Mouse (Mus musculus): ENCODE results near the gene Fndc7. TPM values are rescaled to one million over a fixed set of nuclear protein-coding genes. Genes with fewer than 3 reads are reported as not detected.
"Not testable (repeated sequence)": the region's sequence is repeated elsewhere in the genome, so short reads cannot be mapped to it uniquely, and the experiment has no call there.

The Fndc7 gene
- polyA plus RNA-seq, 1 experiment = 1.7 TPM

DNA sequence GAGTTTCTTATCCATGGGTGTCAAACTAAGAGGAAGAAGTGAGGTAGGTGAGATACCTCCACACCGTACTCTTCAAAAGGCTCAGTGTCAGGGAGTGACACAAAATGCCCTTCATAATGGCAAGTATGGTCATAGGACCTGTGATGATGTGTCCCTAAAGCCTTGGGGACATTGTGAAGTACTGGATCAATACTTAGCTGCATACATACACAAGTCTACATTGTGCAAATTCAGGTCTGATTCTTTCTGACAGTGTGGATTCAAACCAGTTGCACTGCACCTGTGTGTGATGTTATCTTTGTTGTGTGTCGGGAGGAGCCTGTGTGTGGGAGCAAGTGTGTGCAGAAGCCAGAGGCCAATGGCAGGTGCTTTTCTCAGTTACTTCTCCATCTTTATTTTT lies 38.7 kb downstream of the Fndc7 start:
- TF ChIP-seq POLR2A (IDR thresholded peaks at IDR 0.05; ENCODE audit: borderline replicate concordance, extremely low read depth, low read depth, low read length) = no peak
- TF ChIP-seq CTCF (IDR thresholded peaks at IDR 0.05; ENCODE audit: insufficient read depth, low read length) = no peak
- 85% methylated on average over 2 of the region's 2 CpGs for WGBS
- DNase-seq = no peak
- H3K4me1 ChIP-seq (ENCODE audit: control insufficient read depth, insufficient read depth, low read length) = peaks cover 3% of the 10 kb centered on the region; the same call in 1 of the 2 replicates
- H3K4me3 ChIP-seq (replicated peaks; ENCODE audit: extremely low read depth, low read depth, low read length) = no peak overlapping the region

DNA sequence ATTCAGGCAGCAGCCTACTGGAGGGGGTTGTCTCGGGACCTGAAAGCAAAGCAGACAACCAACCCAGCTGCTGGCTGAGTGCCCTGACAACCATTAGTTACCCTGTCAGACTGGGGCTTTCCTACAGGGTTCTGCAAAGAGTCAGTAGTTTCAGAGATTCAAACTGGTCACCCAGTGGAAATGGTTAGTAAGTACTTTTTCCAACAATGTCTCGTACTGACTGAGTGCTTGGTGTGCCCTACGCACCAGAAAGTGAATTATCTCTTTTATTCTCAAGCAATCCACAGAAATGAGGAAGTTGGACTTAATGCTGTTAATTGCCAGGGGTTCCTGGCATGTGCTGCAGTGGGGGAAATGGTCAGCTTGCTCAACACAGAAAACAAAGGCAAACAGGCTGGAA lies 39.3 kb downstream of the Fndc7 start:
- DNase-seq = no peak
- Histone ChIP-seq H3K4me3 (replicated peaks; ENCODE audit: extremely low read depth, low read depth, low read length) (no peak overlapping the region), H3K4me1 (ENCODE audit: control insufficient read depth, insufficient read depth, low read length) (no peaks in the 10 kb centered on the region; the same call in 1 of the 2 replicates)
- no peak for TF ChIP-seq POLR2A (IDR thresholded peaks at IDR 0.05; ENCODE audit: borderline replicate concordance, extremely low read depth, low read depth, low read length)
- TF ChIP-seq CTCF (IDR thresholded peaks at IDR 0.05; ENCODE audit: insufficient read depth, low read length) = no peak
- WGBS = 26% methylated on average over 3 of the region's 3 CpGs

DNA sequence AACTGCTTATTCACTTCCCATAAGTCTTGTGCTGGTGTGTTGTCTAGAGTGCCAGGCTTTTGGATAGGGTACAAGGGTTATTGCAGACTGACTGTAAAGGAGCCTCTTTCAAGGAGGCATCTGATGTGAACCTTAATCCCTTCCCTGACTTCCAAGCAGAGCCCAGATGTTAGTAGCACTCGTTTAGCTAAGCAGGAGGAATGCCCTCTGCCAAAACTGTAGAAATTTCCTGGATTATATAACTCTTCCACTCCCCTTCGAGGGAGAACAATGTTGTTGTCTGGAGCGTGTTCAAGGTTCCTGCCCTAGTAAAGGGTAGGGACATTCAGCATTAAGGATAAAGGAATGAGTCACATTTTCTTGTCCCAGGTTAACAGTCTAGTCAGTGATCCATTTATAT lies 43.2 kb downstream of the Fndc7 start:
- no peaks in the 10 kb centered on the region; the same call in 1 of the 2 replicates for H3K4me1 ChIP-seq (ENCODE audit: control insufficient read depth, insufficient read depth, low read length)
- DNase-seq = no peak
- TF ChIP-seq CTCF (IDR thresholded peaks at IDR 0.05; ENCODE audit: insufficient read depth, low read length) (no peak), POLR2A (IDR thresholded peaks at IDR 0.05; ENCODE audit: borderline replicate concordance, extremely low read depth, low read depth, low read length) (no peak)
- 39% methylated on average over 3 of the region's 3 CpGs for WGBS
- H3K4me3 ChIP-seq (replicated peaks; ENCODE audit: extremely low read depth, low read depth, low read length) = no peak overlapping the region

GRCm38 (mm10) chr3:108844521-108844920 lies 45.3 kb downstream of the Fndc7 start:
- Histone ChIP-seq H3K4me1 (ENCODE audit: control insufficient read depth, insufficient read depth, low read length) (no peaks in the 10 kb centered on the region; the same call in 1 of the 2 replicates), H3K4me3 (replicated peaks; ENCODE audit: extremely low read depth, low read depth, low read length) (no peak overlapping the region)
- WGBS = 74% methylated on average over 5 of the region's 5 CpGs
- TF ChIP-seq CTCF (IDR thresholded peaks at IDR 0.05; ENCODE audit: insufficient read depth, low read length) = no peak
- no peak for DNase-seq

DNA sequence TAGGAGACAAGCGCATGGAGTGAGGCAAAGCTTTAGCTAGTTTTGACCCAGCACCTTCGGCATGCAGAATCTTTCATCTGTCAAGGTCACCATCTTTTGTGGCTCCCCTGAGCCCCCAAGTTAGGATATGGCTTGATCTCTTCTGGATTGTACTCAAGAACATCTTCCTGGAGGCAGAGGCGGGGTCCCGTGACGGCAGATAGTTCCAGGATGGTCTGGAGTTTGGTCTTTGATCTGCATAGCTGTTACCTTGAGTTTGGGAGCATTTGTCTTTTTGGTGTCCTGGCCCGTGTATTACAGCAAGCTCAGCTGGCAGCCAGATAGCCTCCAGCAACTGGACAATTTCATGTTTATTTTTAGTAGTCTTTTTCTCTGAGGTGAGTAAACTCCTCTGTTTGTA lies 45.8 kb downstream of the Fndc7 start:
- TF ChIP-seq CTCF (IDR thresholded peaks at IDR 0.05; ENCODE audit: insufficient read depth, low read length) (no peak), POLR2A (IDR thresholded peaks at IDR 0.05; ENCODE audit: borderline replicate concordance, extremely low read depth, low read depth, low read length) (no peak)
- 83% methylated on average over 6 of the region's 6 CpGs for WGBS
- Histone ChIP-seq H3K4me1 (ENCODE audit: control insufficient read depth, insufficient read depth, low read length) (peaks cover 2% of the 10 kb centered on the region), H3K4me3 (replicated peaks; ENCODE audit: extremely low read depth, low read depth, low read length) (no peak overlapping the region)
- DNase-seq = no peak

- no peak for DNase-seq
- WGBS = 52% methylated on average over 4 of the region's 4 CpGs
- Histone ChIP-seq H3K4me1 (ENCODE audit: control insufficient read depth, insufficient read depth, low read length) (peaks cover 12% of the 10 kb centered on the region), H3K4me3 (replicated peaks; ENCODE audit: extremely low read depth, low read depth, low read length) (no peak overlapping the region)
- no peak for TF ChIP-seq POLR2A (IDR thresholded peaks at IDR 0.05; ENCODE audit: borderline replicate concordance, extremely low read depth, low read depth, low read length)
- no peak for TF ChIP-seq CTCF (IDR thresholded peaks at IDR 0.05; ENCODE audit: insufficient read depth, low read length)
These were observed 49.1 kb downstream of the Fndc7 start for GRCm38 (mm10) chr3:108840716-108841054.

DNA sequence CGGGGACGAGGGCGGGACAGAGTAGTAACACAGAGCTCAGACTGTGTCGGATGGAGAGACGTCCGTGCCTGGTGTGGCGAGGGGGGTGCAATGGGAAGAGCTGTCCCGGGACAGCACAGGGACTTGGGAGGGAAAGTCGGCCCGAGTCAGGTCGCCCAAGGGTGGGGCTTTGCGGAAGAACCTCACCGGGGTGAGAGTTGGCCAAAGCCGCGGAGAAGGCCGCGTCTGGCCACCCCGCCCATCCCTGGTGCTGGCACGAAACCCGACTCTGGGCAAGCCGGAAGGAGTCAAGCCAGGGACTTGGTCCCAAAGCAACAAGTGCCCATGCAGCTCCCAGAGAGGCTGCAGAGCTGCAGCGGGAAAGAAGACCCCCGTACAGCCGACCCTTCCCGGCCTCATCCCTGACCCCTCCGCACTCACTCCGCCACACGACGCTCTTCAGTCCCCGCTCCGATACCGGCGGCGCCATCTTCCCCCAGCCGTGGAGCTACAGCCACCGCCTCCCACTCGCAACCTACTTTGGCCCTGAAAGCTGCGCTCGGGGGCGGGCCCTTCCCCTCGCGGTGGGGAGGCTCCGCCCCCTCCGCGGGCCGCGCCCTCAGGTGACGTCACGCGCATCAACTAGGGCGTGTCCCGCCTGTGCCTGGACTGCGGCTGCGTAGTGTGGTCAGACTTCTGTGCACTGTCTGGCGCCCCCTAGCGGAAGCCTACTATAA lies 49.6 kb downstream of the Fndc7 start, which contains the start of gene Stxbp3:
TSS of gene Stxbp3 (minus strand) at position 527 of the 716 bp plus-strand sequence.
- peaks cover 12% of the 10 kb centered on the region for H3K4me1 ChIP-seq (ENCODE audit: control insufficient read depth, insufficient read depth, low read length)
- WGBS = under 1% methylated on average over 56 of the region's 56 CpGs
- TF ChIP-seq POLR2A (IDR thresholded peaks at IDR 0.05; ENCODE audit: borderline replicate concordance, extremely low read depth, low read depth, low read length) (peak; percentile 77; the same call in 1 of the 2 replicates), CTCF (IDR thresholded peaks at IDR 0.05; ENCODE audit: insufficient read depth, low read length) (peak; percentile 89)
- H3K4me3 ChIP-seq (replicated peaks; ENCODE audit: extremely low read depth, low read depth, low read length) = peak within 1 kb of the TSS; percentile 80
- DNase-seq = peak; percentile 99

- DNase-seq = no peak
- WGBS = under 1% methylated on average over 8 of the region's 8 CpGs
These were observed 50.2 kb downstream of the Fndc7 start for GRCm38 (mm10) chr3:108839647-108839999.

DNA sequence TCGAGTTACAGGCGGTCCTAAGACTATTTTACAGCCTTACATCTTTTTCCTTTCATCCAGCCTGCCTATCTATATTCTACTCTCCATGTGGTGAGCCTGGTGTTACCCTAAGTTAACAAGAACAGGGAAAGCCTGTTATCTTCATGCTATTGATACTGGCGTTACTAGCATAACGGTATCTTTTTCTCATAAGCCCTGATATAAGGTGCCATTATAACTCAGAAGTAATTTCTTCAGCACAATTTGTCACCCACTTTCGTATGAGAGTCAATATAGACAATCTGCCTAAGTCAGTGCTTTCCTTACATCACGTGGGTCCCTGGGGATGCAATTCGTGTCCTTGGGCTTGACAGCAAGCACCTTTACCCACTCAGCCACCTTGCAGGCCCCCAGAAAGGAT lies 50.8 kb downstream of the Fndc7 start:
- Histone ChIP-seq H3K4me3 (replicated peaks; ENCODE audit: extremely low read depth, low read depth, low read length) (no peak overlapping the region), H3K4me1 (ENCODE audit: control insufficient read depth, insufficient read depth, low read length) (peaks cover 12% of the 10 kb centered on the region)
- WGBS = 70% methylated on average over 7 of the region's 7 CpGs
- DNase-seq = no peak
- TF ChIP-seq POLR2A (IDR thresholded peaks at IDR 0.05; ENCODE audit: borderline replicate concordance, extremely low read depth, low read depth, low read length) (no peak), CTCF (IDR thresholded peaks at IDR 0.05; ENCODE audit: insufficient read depth, low read length) (no peak)

More at GRCm38 (mm10) chr3:108839647-108839999, 50.2 kb downstream of the Fndc7 start:
- Histone ChIP-seq H3K4me3 (replicated peaks; ENCODE audit: extremely low read depth, low read depth, low read length) (peak overlapping the region; percentile 80), H3K4me1 (ENCODE audit: control insufficient read depth, insufficient read depth, low read length) (peaks cover 12% of the 10 kb centered on the region)
- TF ChIP-seq CTCF (IDR thresholded peaks at IDR 0.05; ENCODE audit: insufficient read depth, low read length) (no peak), POLR2A (IDR thresholded peaks at IDR 0.05; ENCODE audit: borderline replicate concordance, extremely low read depth, low read depth, low read length) (no peak)

DNA sequence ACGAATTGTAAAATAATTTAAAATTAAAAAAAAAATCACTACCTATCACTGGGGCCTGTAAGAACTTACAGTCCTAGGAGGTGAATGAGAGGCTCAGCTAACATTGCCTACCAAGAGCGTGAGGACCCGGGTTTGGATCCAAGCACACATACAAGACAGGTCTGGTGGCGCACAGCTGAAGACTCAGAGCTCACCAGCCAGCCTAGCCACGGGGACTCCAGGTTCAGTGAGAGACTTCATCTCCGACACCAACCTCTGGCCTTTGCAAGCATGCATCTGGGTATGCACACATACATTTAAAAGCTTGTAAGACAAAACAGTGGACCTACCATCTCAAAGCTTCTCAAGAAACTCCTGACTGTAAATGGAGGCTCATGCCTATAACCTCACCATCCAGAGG lies 52.9 kb downstream of the Fndc7 start:
- 91% methylated on average over 6 of the region's 6 CpGs for WGBS
- no peak overlapping the region for H3K4me3 ChIP-seq (replicated peaks; ENCODE audit: extremely low read depth, low read depth, low read length)
- TF ChIP-seq CTCF (IDR thresholded peaks at IDR 0.05; ENCODE audit: insufficient read depth, low read length) (no peak), POLR2A (IDR thresholded peaks at IDR 0.05; ENCODE audit: borderline replicate concordance, extremely low read depth, low read depth, low read length) (no peak)
- peaks cover 12% of the 10 kb centered on the region for H3K4me1 ChIP-seq (ENCODE audit: control insufficient read depth, insufficient read depth, low read length)
- no peak for DNase-seq

- DNase-seq; H3K4me3 ChIP-seq (replicated peaks; ENCODE audit: extremely low read depth, low read depth, low read length): not testable (repeated sequence)
- H3K4me1 ChIP-seq (ENCODE audit: control insufficient read depth, insufficient read depth, low read length) = peaks cover 16% of the 10 kb centered on the region
- 98% methylated on average over 1 of the region's 1 CpGs for WGBS
These were observed 56.1 kb downstream of the Fndc7 start for GRCm38 (mm10) chr3:108833717-108834116.
